Mouse (Mus musculus): Measurements from ENCODE around the gene Sgms2. TPM values are rescaled to one million over a fixed set of nuclear protein-coding genes. Genes with fewer than 3 reads are reported as not detected.

Sgms2 gene
- polyA plus RNA-seq, 1 experiment from 2014 or later = 10.5 TPM

GRCm38 (mm10) chr3:131271157-131271556 is 220.1 kb downstream of the Sgms2 start:
- peak; percentile 54 for ATAC-seq (replicated peaks; ENCODE audit: low FRiP score)
- peaks cover 3% of the 10 kb centered on the region; the same call in 1 of the 2 replicates for H3K36me3 ChIP-seq
- H3K4me1 ChIP-seq = peaks cover 37% of the 10 kb centered on the region
- WGBS = 11% methylated on average over 8 of the region's 8 CpGs
- H3K4me3 ChIP-seq (replicated peaks) = peak overlapping the region; percentile 89
- no peaks in the 10 kb centered on the region for H3K9me3 ChIP-seq (replicated peaks)
- H3K4me2 ChIP-seq = peak overlapping the region; percentile 78
- H3K27ac ChIP-seq = peak overlapping the region; percentile 89
- H3K9ac ChIP-seq = peak overlapping the region; percentile 83
- H3K27me3 ChIP-seq = no peaks in the 10 kb centered on the region

GRCm38 (mm10) chr3:131270381-131270780 is 220.8 kb downstream of the Sgms2 start:
- Histone ChIP-seq H3K4me1 (peaks cover 37% of the 10 kb centered on the region), H3K36me3 (peaks cover 3% of the 10 kb centered on the region; the same call in 1 of the 2 replicates), H3K4me2 (peak overlapping the region; percentile 78), H3K27me3 (no peaks in the 10 kb centered on the region), H3K9ac (no peak overlapping the region), H3K4me3 (replicated peaks) (peak overlapping the region; percentile 89), H3K27ac (no peak overlapping the region), H3K9me3 (replicated peaks) (no peaks in the 10 kb centered on the region)
- ATAC-seq (replicated peaks; ENCODE audit: low FRiP score) = no peak
- 66% methylated on average over 6 of the region's 6 CpGs for WGBS

Other genes starting within 250 kb of the Sgms2 start
- gene Hadh, start 219.3 kb downstream of the Sgms2 start, polyA plus RNA-seq (2015; fragmentation: Nextera tagmentation; extraction: Ambion mirVana) = 125 and 130 TPM in 2 replicates
- 2.5 and 3.4 TPM in 2 replicates for gene Cyp2u1, start 188.2 kb downstream of the Sgms2 start, polyA plus RNA-seq (2015; fragmentation: Nextera tagmentation; extraction: Ambion mirVana)
- 98.8 and 103 TPM in 2 replicates for gene Papss1, start 73.4 kb upstream of the Sgms2 start, polyA plus RNA-seq (2015; fragmentation: Nextera tagmentation; extraction: Ambion mirVana)